Mouse (Mus musculus): ENCODE data around the gene Pde10a.

GRCm38 (mm10) chr17:8792611-8793010 is 267.4 kb downstream of the Pde10a start:
- TF ChIP-seq CEBPB (IDR thresholded peaks at IDR 0.05; ENCODE audit: insufficient read depth, poor library complexity, severe bottlenecking) (no peak), POLR2A (IDR thresholded peaks at IDR 0.05; ENCODE audit: insufficient read length, low read depth) (no peak), POLR2AphosphoS2 (IDR thresholded peaks at IDR 0.05; ENCODE audit: insufficient read length, low read depth) (no peak), MAX (IDR thresholded peaks at IDR 0.05; ENCODE audit: low read depth) (no peak), E2F4 (IDR thresholded peaks at IDR 0.05; ENCODE audit: insufficient read depth) (no peak), MYOD1 (IDR thresholded peaks at IDR 0.05; ENCODE audit: control insufficient read depth in 1 of 3, insufficient read length in 2 of 3, low read depth in 2 of 3) (no peak), USF1 (IDR thresholded peaks at IDR 0.05; ENCODE audit: low read depth) (no peak), SRF (IDR thresholded peaks at IDR 0.05; ENCODE audit: control insufficient read depth, insufficient read length, low read depth) (no peak), TCF12 (IDR thresholded peaks at IDR 0.05; ENCODE audit: insufficient read depth, poor library complexity, severe bottlenecking) (no peak), MYOG (IDR thresholded peaks at IDR 0.05; ENCODE audit: control insufficient read depth in 1 of 3, insufficient read depth in 1 of 3, insufficient read length in 2 of 3, low read depth in 2 of 3) (no peak)

Measured in myocyte (in vitro differentiated cells).